Mouse (Mus musculus): ENCODE data around the gene Tsfm. TPM values are rescaled to one million over a fixed set of nuclear protein-coding genes. Genes with fewer than 3 reads are reported as not detected.

Gene Tsfm
- total RNA-seq, 2 experiments from 2014 or later, result 29.7 to 30.1 TPM

DNA sequence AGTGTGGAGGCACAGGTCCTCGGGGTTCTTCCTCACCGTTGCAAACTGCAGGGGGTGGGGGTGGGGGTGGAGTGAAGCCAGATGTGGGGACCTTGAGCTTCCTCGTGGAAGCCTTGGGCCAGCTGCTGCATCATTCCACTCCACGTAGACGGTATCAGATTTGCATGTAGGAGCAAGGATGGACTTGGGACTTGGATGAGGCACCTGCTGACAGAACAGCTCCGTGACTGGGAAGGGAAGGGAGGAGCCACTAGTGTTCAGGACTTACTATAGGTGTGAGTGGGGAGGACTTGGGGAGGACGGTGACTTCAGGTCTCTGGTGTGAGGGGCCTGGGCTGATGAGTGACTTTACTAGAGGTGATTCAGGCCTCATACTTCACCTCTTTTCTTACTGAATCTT lies 57.7 kb downstream of the Tsfm start:
- no peak overlapping the region for H3K27ac ChIP-seq

DNA sequence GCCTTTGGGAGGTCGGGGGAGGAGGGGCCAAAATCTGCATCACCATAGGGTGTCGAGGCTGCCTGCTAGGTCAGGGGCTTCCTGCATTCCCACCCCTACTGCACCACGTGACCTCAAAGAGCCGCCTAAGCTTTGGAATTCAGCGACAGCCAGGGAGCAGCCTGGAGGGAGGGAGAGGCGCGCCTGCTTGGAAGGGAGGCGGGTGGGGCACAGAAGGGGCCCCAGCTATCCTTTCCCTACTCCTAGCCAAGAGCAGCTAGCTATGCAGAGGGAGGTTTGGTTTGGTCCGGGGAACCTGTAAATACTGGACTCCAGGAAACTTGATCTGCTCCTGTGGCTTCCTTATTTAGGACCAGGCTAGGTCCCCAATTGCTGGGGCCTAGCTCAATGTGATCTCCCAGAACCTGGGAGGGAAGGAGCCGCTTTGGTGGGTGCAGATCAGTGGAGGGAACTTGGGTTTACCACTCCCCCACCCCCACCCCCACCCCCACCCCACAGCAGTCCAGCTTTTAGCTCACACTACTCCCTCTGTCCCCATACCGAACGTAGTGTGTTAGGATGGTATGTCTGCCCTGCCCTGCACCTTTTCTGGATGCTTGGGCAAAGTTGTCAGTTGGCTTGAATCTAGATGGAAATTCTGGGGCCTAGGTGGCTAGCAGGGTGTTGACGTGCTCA lies 58.5 kb downstream of the Tsfm start:
- no peak for DNase-seq (ENCODE audit: low spot score in 2 of 2)
- no peak for TF ChIP-seq CTCF (conservative IDR thresholded peaks at IDR 0.05)
- Histone ChIP-seq H3K4me3 (no peak overlapping the region), H3K27ac (peak overlapping the region; percentile 54; the same call in 1 of the 2 replicates)

More for the DNA sequence above, 57.7 kb downstream of the Tsfm start:
- TF ChIP-seq CTCF (conservative IDR thresholded peaks at IDR 0.05), result no peak
- DNase-seq (ENCODE audit: low spot score in 2 of 2), result no peak
- H3K4me3 ChIP-seq, result no peak overlapping the region

DNA sequence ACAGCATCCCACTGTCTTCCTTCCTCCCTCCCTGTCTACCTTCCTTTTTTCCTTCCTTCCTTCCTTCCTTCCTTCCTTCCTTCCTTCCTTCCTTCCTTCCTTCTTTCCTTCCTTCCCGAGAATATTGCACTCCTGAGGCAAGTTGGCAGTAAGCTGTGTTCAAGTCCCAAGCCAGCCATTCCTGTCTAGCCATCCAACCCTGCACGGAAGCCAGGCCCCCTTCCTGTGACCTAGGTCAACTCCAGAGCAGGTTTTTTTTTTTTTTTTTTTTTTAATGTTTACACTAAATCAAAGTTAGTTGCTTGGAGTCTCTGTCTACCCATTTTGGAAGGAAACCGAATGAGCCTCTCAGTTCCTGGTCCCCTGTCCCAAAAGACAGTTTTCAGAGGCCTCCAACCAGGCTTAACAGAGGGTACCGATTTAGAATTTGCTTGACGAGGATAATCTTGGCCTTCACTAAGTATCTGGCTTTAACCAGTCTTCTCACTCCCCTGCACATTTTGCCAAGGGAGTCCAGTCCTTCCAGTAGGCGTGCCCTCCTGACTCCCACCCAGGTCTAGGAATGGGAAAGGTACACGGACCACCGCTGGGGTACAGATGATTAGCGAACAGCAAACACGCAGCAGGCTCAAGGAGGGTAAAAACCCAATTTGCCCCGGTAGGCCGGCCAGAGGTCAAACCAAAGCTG lies 59.1 kb downstream of the Tsfm start:
- Histone ChIP-seq H3K4me3 (no peak overlapping the region), H3K27ac (peak overlapping the region; percentile 54; the same call in 1 of the 2 replicates)
- DNase-seq (ENCODE audit: low spot score in 2 of 2), result no peak
- no peak for TF ChIP-seq CTCF (conservative IDR thresholded peaks at IDR 0.05)

DNA sequence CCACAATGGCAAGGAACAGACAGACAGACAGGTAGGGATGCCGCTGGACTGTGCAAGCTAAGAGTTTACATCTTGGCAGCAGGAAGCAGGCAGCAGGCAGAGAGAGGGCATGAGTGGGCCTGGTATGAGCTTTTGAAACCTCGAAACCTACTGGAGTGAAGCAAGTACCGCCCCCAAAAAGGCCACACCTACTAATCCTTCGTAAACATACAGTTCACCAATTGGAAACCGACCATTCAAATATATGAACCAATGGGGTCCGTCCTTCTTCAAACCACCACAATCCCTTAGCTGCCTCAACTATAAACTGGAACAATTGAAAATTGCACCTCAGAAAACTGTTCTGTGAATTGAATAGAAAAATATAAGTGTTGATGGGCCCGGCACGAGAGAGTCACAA lies 66.8 kb downstream of the Tsfm start:
- no peak for TF ChIP-seq CTCF (conservative IDR thresholded peaks at IDR 0.05)
- Histone ChIP-seq H3K4me3 (no peak overlapping the region), H3K27ac (peak overlapping the region; percentile 92)
- DNase-seq (ENCODE audit: low spot score in 2 of 2), result no peak

DNA sequence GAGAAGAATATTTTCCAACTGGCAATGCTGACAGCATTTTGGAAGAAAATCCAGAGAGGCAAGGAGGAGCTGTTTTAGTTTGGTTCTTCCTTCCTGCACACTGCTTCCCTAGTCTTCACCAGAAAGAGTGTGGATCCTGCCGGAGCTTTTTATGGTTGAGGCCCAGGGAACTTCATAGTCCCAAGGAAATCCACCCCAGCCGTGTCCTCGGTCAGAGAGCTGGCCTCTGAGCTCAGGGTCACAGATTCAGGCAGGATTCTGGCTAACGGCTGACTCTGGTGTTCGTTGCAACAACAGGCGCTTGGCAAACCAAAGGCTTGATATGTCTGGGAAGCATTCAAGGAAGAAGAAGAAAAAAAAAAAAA lies 67.7 kb downstream of the Tsfm start:
- TF ChIP-seq CTCF (conservative IDR thresholded peaks at IDR 0.05), result no peak
- no peak overlapping the region for H3K4me3 ChIP-seq
- no peak for DNase-seq (ENCODE audit: low spot score in 2 of 2)
- peak overlapping the region; percentile 92 for H3K27ac ChIP-seq

DNA sequence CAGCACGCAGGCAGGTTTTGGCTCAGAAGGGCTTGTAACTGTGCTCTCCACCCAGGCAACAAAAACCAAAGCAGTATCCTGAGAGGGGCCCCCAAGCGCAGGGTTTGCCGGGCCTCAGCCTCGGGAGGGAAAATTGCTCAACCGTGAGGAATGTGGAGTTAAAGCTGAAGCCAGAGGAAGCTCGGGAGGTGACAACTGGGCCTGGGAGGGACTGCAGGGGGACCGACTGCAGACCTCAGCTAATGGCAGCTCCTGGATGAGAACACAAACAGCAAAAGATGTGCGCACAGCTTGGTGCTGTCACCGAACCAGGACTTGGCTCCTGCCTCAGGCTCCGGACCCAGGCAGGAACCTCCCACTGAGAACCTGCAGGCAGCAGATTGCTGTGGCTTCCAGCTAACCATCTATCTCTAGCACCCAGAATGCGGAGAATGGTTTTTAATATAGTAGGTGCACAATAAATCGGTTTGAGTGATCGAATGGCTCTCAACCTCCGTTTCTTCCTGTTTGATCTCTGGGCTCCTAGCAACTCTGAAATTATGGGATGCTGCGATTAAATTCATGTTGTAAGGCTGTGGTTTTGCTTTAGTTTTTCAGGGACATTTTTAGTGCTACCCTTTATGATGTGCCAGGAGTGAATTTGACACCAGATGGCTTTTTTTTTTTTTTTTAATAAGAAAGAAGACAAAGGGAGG lies 68.2 kb downstream of the Tsfm start:
- DNase-seq (ENCODE audit: low spot score in 2 of 2), result peak in 1 of 2 experiments; percentile 68
- H3K4me3 ChIP-seq, result peak overlapping the region; percentile 27; the same call in 1 of the 2 replicates
- H3K27ac ChIP-seq, result peak overlapping the region; percentile 92
- TF ChIP-seq CTCF (conservative IDR thresholded peaks at IDR 0.05), result no peak

DNA sequence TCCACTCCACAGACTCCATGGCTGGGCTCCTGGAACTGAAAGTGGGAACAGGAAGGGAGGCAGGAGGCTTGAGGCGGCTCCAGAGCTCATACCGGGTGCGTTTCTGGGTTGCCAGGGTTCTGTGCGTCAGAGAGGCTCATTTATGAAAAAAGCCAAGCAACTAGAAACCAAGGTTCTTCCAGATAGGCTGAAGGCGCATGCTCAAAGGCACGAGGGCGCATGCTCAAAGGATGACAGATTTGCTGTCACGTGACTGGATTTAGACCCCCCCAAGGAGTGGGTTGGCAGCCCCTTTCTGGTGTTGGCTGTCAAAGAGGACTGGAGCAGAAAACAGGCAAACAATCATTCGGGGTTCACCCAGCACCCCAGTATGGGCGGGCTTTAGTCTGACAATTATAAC lies 68.9 kb downstream of the Tsfm start:
- no peak for TF ChIP-seq CTCF (conservative IDR thresholded peaks at IDR 0.05)
- Histone ChIP-seq H3K27ac (peak overlapping the region; percentile 92), H3K4me3 (no peak overlapping the region)
- DNase-seq (ENCODE audit: low spot score in 2 of 2), result peak; percentile 64 to 72

Small RNA genes lying within 50 kb of the gene (microRNA-seq; reads per million reads assigned to microRNA genes)
- 24.9 to 644 reads per million in 2 experiments for gene Mir26a-2
- gene Mir546, result 0 reads per million in 2 experiments

Other genes starting within 250 kb of the Tsfm start
- 1 to 10 TPM; 9.0 to 10.0 TPM for gene Atp23, start 129.5 kb downstream of the Tsfm start, total RNA-seq (2021)
- gene Ctdsp2, start 52.1 kb downstream of the Tsfm start, total RNA-seq (2021), result 100 to 1,000 TPM; 106 to 116 TPM
- gene Avil, start 30.1 kb downstream of the Tsfm start, total RNA-seq (2021), result under 1 TPM; 0.32 to 0.87 TPM
- gene Mettl1, start 10.6 kb upstream of the Tsfm start, total RNA-seq (2021), result 10 to 100 TPM; 12.7 to 14.0 TPM
- under 1 TPM; 0.12 to 0.20 TPM for gene Eef1akmt3, start 10.7 kb upstream of the Tsfm start, total RNA-seq (2021)
- gene Cyp27b1, start 17.4 kb upstream of the Tsfm start, total RNA-seq (2021), result 1 to 10 TPM; 1.0 to 1.1 TPM
- 10 to 100 TPM; 19.8 TPM for gene March9, start 29.3 kb upstream of the Tsfm start, total RNA-seq (2021)
- 10 to 100 TPM; 84.6 to 94.8 TPM for gene Cdk4, start 32.7 kb upstream of the Tsfm start, total RNA-seq (2021)
- gene Tspan31, start 39.4 kb upstream of the Tsfm start, total RNA-seq (2021), result 10 to 100 TPM; 57.2 to 62.1 TPM
- gene Agap2, start 44.4 kb upstream of the Tsfm start, total RNA-seq (2021), result 100 to 1,000 TPM; 820 to 844 TPM
- gene Os9, start 90.3 kb upstream of the Tsfm start, total RNA-seq (2021), result 100 to 1,000 TPM; 100 to 102 TPM
- gene B4galnt1, start 134.4 kb upstream of the Tsfm start, total RNA-seq (2021), result 100 to 1,000 TPM; 116 to 123 TPM
- 10 to 100 TPM; 21.9 to 25.4 TPM for gene Slc26a10, start 149.8 kb upstream of the Tsfm start, total RNA-seq (2021)
- gene Arhgef25, start 159.2 kb upstream of the Tsfm start, total RNA-seq (2021), result 100 to 1,000 TPM; 395 to 408 TPM
- 100 to 1,000 TPM; 227 to 255 TPM for gene Dtx3, start 164.9 kb upstream of the Tsfm start, total RNA-seq (2021)
- gene Pip4k2c, start 180.7 kb upstream of the Tsfm start, total RNA-seq (2021), result 10 to 100 TPM; 98.0 to 98.6 TPM
- 100 to 1,000 TPM; 715 to 773 TPM for gene Kif5a, start 232.5 kb upstream of the Tsfm start, total RNA-seq (2021)
- gene Dctn2, start 235.5 kb upstream of the Tsfm start, total RNA-seq (2021), result 100 to 1,000 TPM; 259 to 272 TPM

Measured in layer of hippocampus, adult 2 months (tissue).